Mouse (Mus musculus) thymus, postnatal 4 days (tissue): ENCODE data around the gene Nudt15.

Experiments
- DNase-seq: peaks from one replicate; pipeline ENCODE4 v3.0.0; 2021

Gene Nudt15

DNA sequence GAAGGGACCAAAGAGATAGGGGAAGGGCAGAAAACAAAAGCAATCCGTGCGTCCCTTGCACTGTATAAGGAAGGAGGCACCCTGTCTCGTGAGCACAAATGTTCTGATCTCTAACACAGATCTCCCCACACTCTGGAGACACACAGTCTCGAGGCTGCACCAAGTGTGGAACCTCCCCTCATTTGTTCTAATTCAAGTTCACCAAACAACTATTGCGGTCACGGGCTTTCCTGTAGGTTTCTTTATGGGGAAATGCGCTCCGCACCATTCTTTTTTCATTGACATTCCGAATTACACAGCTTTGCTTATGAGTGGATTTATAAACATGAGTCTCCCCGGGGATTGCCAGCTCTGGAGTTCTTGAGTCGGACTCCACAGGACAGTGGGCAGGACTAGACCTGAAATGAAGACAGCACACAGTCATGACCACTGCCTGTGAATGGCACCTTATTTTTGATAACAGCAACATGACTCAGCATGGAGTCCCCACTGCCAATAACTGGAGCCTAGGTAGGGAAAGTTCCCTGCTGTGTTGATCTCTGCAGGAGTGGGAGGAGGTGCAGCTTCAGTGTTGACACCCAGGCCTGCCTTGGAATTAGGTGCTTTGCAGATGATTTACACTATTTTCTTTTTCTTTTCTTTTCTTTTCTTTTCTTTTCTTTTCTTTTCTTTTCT, 40.2 kb downstream of the Nudt15 start:
- DNase-seq: no peak

DNA sequence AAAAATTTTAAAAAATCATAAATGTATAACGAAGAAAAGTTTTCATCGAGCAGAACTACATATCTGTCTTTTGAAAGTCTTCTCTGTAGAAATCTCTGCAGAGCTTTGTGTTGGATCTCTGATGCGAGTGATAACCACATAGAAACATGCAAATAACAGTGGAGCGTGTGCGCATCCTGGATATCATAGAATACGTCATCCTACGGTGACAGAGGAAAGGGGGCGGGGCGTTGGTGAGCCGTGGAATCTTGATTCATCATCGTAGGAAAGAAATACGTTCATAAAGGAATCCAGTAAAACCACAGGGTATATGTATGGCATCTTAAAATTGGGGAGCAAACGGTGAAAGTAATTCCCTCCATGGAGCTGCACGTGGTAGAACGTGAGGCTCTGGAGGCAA, 40.8 kb downstream of the Nudt15 start:
- DNase-seq: no peak

DNA sequence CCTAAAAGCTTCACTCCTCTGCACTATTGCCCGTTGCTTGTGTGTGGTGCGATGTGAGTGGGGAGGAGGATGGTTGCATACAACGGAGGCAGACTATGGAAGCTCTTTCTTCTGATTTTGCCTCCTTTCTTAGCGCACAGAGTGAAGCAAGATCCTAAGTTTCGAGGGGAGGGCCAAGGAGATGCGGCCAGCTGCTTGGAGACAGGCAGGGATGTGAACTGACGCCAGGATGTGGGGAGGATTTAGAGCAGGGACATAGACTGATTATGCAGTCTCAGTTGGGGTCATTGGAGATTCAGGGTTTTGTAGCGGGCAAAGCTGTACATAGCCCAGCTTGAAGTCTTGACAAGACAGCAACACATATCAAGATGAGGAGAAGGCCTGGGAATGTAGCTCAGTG, 41.8 kb downstream of the Nudt15 start:
- DNase-seq: no peak

DNA sequence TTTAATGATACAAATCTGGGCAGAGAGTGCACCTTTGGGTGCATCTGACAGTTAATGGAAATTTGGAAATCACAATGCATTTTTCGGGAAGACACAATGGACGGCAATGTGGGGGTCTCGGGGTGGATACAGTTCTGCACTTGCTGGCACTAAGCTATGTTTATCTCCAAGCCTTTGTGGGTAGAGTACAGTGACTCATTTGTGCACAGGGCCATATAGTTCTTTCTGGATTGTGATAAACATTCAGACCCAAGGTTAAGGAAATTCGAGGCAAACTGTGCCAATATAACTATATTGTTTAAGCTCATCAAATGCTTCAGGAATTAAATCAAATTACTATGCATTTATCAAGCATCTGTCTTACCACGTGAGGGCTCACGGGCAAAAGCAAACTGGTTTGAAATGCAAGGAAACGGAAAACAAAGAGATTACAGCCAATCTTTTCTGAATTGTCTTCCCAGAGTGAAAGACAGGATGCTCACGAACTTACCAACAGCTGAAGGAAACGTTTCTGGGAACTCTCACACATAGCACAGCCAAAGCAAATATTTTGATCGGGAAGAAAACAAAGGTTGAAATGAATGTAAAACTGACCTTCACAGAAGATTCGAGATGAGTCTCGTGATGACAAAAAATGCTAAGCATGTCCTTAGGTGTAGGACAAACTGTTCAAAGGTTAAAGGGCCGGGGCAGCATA, 44.7 kb downstream of the Nudt15 start:
- DNase-seq: no peak

DNA sequence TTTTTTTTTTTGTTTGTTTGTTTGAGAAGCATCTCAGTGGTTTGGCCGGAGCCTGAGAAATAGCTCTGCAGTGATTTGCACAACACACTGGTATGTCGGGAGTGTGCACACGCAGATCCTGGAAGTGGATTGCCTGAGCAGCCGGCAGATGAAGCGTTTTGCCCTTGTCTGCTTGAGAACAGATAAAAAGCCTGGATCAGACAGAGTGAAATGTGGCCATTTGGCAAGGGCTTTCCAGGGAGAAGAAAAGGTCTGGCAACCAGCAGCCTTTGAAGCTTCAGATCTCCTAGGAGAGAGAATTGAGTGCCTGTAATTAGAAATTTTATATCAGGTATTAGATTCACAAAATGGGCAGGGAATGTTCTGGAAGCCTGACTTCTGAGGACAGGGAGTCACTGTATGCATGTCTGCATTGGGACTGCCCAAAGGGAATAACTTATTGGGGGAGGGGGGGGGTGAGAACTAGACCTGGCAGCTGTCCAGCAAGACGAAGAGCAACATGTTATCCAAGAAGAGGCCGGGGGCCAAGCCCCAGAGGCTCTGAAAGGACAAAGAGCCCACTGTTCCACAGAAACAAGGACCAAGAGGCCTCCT, 45.4 kb downstream of the Nudt15 start:
- DNase-seq: no peak

DNA sequence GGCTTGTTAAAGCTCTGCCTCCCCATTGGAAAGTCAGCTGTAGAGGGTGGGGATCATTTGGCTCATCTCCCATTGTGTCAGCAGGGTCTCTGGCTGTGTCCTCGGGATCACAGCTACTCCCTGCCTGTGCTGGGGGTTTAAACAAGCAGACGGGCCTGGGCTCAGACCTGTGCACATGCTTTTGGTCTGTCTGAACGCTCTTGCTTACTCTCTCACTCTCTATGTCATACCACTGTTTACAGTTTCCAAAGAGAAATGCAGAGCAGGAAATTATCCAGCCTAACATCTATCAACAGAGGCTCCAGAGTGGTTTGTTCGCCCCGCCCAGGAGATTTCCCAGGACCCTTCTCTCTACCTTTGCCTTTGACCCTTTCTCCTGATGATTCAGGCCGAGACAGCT, 46.3 kb downstream of the Nudt15 start:
- DNase-seq: no peak

DNA sequence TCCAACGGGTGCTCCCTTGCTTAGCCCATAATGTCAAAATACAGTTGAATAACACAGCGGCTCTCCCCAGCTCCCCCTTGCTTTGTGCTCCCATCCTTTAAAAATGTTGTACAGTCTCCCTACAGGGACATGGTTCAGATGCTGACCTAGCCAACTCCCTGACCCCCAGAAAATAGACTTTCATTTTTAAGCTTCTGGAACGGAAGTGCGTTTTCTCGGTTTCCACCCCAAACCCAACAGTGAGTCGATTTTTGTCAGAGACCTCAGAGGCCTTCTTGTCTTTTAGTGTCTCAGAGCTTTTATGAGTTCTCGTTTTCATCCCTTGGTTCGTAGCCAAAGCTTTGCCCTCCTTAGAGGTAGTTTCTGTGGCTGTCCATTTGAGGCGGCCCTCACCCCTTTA, 46.8 kb downstream of the Nudt15 start:
- DNase-seq: no peak

DNA sequence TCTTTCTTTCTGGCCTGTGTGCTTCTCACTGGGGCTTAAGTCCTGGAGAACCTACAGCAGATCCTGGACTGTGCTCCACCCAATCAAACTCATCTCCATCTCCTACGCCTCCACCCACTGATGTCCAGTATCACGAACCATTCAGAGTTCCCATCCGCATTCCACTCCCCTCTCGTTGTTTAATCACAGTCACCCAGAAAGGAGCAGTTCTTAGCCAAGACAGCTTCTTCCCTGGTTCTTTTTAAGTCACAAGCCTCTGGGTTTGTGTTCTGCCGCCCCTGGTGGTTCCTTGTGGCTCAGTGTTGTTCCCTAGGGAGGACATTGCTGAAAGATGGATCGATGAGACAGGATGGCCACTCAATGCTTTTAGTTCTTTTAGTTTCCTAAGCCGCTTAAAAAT, 52.3 kb downstream of the Nudt15 start:
- DNase-seq: no peak

DNA sequence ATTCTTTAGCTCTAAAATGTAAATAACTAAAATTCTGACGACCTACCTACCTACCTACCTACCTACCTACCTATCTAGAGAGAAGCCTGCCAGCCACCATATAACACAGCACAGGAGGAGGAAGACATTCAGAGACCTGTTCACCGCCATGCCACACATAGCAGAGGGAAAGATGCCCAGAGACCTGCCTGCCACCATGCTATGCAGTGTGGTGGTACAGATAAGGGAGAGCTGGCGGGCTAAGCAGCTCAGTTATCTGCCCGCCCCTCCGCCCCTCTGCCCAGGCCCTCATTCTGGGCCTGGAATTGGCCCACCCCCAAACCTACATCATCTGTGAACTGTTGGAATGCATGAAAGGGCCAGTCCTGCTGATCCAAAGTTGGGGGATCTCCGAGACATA, 53.9 kb downstream of the Nudt15 start:
- DNase-seq: no peak

DNA sequence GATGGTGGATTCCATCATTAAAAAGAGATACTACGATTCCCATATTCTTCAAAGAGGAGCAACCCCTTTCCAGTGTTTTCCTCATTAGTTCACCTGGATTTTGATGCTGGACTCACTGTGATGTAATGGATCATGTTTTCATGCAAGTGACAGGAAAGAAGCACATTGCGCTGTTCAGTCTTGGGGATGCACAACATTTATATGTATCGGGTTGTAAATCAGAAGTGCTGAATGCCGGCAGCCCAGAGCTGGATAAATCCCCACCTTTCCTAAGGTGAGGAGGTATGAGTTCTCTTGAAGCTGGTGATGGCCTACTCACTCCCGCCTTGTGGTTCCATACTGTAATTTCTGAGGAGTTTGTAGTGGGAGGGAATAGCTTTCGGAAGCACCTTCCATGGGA, 54.7 kb downstream of the Nudt15 start:
- DNase-seq: no peak

DNA sequence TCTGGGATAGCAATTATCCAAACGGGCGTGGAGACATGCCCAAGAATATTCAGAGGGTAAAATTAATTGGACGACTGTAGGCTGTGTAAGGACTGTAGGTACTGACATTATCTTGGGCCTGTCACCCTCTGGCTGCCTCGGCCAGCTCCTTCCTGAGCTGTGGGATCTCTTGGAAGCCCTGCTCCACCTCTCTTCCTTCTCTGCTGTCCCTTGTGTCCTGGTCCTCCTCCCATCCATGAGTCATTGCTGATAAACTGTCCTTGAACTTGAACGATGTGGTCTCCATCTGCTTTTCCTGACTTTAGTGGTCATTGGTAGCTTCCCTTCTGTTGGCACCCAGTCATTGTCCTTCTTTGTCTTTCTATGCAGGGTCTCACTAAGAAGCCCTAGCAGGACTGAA, 61.4 kb downstream of the Nudt15 start:
- no peak for DNase-seq

DNA sequence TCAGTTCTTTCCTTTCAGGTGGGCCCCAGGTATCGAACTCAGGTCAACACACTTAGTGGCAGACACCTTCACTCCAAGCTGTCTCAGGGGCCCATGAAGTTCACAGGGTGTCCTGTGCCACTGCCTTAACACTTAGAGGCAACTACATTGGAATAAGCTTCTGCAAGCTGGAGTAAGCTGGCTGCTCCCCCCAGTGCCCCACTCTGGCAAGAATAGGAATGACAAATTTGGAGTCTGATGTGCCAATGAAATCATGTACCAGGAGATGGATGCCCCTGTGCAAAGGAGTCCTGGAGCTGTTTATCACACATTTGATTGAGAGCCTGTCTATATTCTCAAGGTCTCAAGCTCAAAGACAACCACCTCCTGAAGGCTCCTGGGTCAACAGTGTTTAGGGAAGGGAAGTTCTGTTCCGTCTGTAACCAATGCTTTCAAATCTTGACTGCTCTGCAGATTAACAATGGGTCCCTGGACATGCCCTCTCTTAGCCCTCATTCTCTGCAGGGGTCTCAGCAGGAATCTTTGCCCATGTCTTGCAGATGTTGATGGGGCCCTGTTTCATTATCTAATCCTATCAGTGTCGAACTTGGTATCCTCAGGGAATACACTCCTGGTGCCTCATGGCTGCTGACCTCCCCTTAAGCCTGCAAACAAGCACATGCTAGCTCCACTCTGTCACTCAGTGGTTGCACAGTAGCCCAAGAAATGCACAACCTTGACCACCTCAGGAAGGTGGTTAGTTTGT, 63.5 kb downstream of the Nudt15 start:
- DNase-seq: no peak

DNA sequence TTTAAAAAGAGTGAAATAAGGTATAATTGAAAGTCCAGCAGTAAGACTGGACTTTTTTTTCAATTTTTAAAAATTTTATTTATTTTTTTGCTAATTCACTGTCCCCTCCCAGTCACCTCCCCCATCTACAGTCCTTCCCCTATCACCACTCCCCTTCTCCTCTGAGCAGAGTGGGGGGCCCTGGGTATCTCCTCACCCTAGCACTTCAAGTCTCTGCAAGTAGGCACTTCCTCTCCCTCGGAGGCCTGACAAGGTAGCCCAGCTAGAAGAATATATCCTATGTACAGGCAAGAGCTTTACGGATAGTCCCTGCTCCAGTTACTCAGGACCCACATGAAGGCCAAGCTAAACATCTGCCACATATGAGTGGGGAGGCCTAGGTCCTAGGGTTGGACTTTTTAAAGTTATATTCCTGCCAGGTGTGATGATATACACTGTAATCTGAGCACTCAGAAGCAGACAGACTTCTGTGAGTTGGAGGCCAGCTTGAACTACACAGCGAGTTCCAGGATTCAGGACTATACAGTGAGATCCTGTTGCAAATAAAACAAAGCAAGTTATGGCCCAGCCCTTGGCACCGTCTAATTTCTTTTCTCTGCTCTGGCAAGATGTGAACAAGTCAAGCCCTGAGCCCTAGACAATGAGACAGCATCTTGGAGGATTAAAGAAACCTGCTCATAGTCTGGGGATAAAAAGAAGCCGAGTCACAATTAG, 64.4 kb downstream of the Nudt15 start:
- DNase-seq: no peak

DNA sequence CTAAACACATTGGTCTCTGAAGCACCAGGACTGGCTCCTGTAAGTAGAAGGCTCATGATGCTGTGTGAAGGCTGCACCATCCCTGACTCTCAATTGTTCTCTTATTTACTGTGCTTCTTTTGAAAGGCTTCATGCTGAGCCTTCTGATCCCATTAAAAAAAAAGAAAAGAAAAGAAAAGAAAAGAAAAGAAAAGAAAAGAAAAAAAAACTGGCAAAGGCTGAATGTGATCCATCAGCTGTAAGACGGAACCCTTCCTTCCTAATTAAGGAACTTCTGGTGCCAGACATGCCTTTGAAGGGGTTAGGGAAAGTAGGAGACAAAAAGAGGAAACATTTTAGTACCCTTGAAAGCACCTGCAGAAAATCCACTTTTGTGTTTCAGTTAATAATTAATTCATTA, 68.3 kb downstream of the Nudt15 start:
- no peak for DNase-seq

DNA sequence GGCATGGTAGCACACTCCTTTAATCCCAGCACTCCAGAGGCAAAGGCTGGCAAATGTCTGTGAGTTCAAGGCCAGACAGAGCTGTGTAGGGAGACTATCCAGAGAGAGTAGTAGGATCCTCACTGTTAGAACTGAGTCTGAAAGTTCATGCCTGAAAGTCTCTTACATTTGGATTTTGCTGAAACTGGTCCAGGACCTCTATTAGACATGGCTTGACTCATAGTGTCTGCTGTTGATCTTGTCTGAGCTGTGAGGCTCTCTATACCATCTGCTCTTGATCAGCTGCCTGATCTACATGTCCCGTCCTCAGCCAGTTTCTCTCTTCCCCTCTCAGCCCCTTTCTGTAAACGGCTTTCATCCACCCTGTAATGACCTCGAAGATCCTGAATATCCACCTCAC, 69.7 kb downstream of the Nudt15 start:
- DNase-seq: no peak

DNA sequence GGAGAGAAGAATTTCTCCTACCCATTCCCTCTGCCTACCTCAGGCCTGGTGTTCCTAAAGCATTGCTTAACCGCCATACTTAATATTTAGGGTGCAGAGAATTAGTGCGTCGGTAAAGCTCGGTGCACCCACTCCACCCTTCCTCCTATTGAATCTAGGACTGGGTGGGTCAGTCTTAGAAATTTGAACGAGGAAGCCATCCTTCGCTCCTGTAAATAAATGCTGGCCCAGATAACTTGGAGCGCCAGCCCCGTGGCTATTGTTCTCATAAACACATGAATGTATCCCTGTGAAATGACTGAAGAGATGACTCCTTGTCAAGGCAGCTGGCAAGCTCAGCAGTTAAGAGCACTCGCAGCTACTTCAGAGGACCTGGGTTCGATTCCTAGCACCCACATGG, 71.0 kb downstream of the Nudt15 start:
- DNase-seq: no peak

DNA sequence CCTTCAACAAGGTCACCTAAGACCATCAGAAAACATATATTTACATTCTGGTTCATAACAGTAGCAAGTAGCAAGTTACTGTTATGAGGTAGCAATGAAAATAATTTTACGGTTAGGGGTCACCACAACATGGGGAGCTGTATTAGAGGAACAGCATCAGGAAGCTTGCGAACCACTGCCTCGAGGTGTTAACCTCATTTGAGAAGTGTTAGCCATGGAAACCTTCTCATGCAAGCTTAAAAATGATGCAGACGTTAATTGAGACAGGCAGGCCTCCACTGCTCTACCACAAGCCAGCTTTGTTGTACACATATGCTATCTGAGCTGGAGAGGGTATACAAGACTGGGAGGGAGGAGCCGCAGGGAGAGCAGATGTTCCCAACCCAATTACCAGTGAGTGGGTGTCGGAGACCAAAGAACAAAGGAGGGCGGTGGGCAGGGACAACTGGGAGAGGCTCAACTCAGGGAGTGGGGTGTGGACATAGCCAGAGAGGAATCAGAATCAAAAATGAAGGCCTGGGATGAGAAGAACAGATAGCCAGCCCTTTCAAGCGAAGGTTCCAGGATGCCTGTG, 71.6 kb downstream of the Nudt15 start:
- DNase-seq: no peak

DNA sequence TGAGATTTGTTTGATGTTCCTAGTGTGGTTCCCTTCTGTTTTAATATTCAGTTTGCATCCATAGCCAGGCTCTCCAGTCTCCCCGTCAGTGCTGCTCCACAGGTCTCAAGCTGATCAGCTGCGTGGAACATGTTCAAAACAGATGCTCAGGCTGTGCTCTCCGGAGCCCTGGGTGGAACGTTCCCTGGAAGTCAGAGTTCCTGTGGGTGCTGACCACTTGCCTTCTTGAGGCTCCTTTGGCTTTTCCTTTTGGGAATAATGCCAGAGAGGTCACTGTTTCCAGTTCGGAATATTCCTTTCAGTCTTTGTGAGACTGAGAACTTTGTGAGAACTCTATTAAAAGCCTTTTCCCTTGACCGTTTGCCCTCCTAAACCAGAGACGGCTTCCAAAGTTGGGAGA, 72.5 kb downstream of the Nudt15 start:
- no peak for DNase-seq

DNA sequence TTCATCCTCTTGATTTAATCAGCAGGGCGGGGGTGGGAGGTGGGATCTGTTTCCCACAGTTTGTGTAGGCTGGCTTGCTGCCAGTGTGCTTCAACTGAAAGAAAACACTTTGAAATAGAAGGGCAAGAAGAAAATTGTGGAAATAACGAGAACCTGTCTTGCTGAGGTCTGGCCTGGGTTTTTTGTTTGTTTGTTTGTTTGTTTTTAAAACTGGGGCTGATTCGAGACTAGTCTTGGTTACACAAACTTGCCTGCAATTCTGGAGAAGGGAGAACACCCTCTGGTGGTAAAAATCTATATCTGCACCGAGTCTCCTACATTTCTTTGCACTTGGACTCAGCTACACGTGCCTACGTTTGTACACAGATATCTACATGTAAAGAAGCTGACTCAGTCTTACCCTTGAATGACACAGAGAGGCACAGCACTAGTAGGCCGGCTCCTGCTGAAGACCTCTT, 73.4 kb downstream of the Nudt15 start:
- no peak for DNase-seq

DNA sequence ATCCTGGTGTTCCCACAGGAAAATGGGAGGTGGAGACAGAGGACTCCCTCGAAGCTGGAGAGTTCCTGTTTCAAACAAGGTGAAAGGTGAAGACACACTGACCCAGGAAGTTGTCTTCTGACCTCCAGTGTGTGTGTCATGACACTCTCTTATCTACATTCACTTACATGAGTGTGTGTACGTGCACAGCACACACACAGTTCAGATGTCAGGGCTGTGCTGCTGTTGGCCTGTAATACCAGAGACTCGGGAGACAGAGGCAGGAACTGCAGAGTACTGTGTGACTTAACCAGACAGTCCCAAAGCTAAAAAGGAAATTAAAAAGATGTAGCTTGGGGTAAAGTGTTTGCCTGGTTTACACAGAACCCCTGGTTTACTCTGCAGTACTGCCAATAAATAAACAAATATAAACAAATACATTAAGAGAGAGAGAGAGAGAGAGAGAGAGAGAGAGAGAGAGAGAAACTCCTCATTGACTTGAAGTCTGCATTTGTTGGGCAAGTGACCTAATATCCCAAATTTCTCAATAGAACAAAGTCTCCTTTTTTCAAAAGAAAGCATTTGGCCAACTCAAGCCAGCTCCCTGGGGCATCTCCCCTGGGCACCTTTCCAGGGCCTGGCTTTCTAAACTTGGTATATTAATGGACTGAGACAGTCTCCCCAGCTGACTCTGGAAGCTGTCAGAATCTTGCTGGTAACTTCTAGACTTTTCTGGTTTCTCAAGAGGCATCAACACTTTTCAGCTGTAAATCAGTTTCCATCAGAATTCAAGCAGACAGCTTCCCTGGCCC, 74.2 kb downstream of the Nudt15 start:
- no peak for DNase-seq

DNA sequence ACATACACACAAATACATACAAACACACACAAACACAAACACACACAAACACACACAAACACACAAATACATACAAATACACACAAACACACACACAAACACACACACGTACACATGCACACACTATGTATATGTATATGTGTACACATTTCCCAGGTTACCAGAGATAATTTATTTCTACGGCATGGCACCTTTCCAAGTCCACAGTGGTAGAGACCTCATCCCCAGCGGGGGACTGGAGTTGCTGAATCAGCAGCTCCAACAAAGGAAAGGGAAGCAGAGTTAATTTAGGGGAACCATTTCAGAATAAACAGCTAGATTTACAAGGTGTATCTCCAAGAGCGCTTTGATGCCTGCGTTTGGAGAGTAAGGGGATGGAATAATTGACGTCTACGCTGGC, 75.8 kb downstream of the Nudt15 start:
- no peak for DNase-seq

DNA sequence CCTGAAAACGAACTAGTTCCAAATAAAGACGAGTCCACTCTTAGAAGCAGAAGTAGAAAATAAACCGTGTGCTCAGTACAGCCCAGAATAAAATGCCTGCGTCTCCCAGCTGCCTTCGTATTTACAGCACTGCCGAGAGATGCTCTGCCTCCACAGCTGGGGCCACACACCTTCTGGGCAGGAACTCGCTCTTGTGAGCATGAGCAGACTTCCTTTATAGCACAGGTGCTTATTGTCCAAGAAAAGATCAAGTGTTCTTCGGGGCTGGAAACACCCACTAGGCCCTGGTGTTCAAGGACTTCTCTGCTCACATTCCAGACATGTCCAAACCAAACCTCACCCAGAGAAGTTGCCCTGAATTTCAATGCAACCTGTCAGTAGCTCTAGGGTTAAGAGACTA, 77.4 kb downstream of the Nudt15 start:
- DNase-seq: peak; percentile 46
